Mouse (Mus musculus) bone marrow, adult 2 months (tissue): ENCODE measurements around the gene Dcaf15.

Experiments used
- CTCF ChIP-seq: fragments of 200-500 bp; IDR thresholded peaks from 2 replicates; pipeline ENCODE4 v1.5.1; 2011; ENCODE audit warnings: low read length, control low read depth; ENCODE audit not compliant: control insufficient read depth, insufficient read depth
- POLR2A ChIP-seq: fragments of 200-500 bp; IDR thresholded peaks from 2 replicates; pipeline ENCODE4 v1.6.1; 2011; ENCODE audit warnings: low read depth, mild to moderate bottlenecking, control low read depth, low read length, borderline replicate concordance; ENCODE audit not compliant: control insufficient read depth

- no peak for TF ChIP-seq POLR2A
- no peak for TF ChIP-seq CTCF
Observed at GRCm38 (mm10) chr8:84083829-84084241, 20.7 kb downstream of the Dcaf15 start.
